Mouse (Mus musculus): Measurements from ENCODE around the gene Ucn. TPM values are rescaled to one million over a fixed set of nuclear protein-coding genes. Genes with fewer than 3 reads are reported as not detected.

The Ucn gene
- polyA plus RNA-seq, 1 experiment from 2014 or later, result not detected

- H3K27ac ChIP-seq (ENCODE audit: low read depth), result no peak overlapping the region
- WGBS, result 1% methylated on average over 51 of the region's 54 CpGs
- no peaks in the 10 kb centered on the region for H3K9me3 ChIP-seq (ENCODE audit: low read depth, low read length)
- H3K4me3 ChIP-seq (ENCODE audit: low read depth, low read length), result peak overlapping the region; percentile 39
- peaks cover 86% of the 10 kb centered on the region for H3K27me3 ChIP-seq (ENCODE audit: insufficient read depth, low read length)
- H3K4me1 ChIP-seq (ENCODE audit: insufficient read depth), result peaks cover 4% of the 10 kb centered on the region; the same call in 1 of the 2 replicates
- ATAC-seq (ENCODE audit: insufficient read depth) (peak; percentile 75), DNase-seq (peak; percentile 68)
- no peaks in the 10 kb centered on the region for H3K36me3 ChIP-seq (ENCODE audit: insufficient read depth)
- H3K9ac ChIP-seq, result 0 out of 2 replicates have a peak overlapping the region, but pooled peaks have one; percentile 15
- TF ChIP-seq CTCF (IDR thresholded peaks at IDR 0.05; ENCODE audit: low read depth), result no peak
- peak overlapping the region; percentile 68 for H3K4me2 ChIP-seq
These were observed 45.2 kb downstream of the Ucn start for GRCm38 (mm10) chr5:31093151-31094041.

GRCm38 (mm10) chr5:31092231-31092975 lies 46.2 kb downstream of the Ucn start:
- Histone ChIP-seq H3K4me1 (ENCODE audit: insufficient read depth) (peaks cover 4% of the 10 kb centered on the region; the same call in 1 of the 2 replicates), H3K4me3 (ENCODE audit: low read depth, low read length) (peak overlapping the region; percentile 39), H3K9ac (no peak overlapping the region), H3K27ac (ENCODE audit: low read depth) (no peak overlapping the region), H3K4me2 (peak overlapping the region; percentile 68), H3K27me3 (ENCODE audit: insufficient read depth, low read length) (peaks cover 86% of the 10 kb centered on the region), H3K9me3 (ENCODE audit: low read depth, low read length) (no peaks in the 10 kb centered on the region), H3K36me3 (ENCODE audit: insufficient read depth) (no peaks in the 10 kb centered on the region)
- TF ChIP-seq CTCF (IDR thresholded peaks at IDR 0.05; ENCODE audit: low read depth), result no peak
- WGBS, result 2% methylated on average over 45 of the region's 53 CpGs
- no peak for DNase-seq
- ATAC-seq (ENCODE audit: insufficient read depth), result no peak

Other genes with a start within 250 kb of the Ucn start
- 472 and 477 TPM in 2 replicates for gene Ost4, start 231.0 kb downstream of the Ucn start, polyA plus RNA-seq (2014; fragmentation: Nextera tagmentation; extraction: Ambion mirVana)
- 162 and 185 TPM in 2 replicates for gene Emilin1, start 225.4 kb downstream of the Ucn start, polyA plus RNA-seq (2014; fragmentation: Nextera tagmentation; extraction: Ambion mirVana)
- 13.0 and 15.0 TPM in 2 replicates for gene Khk, start 217.4 kb downstream of the Ucn start, polyA plus RNA-seq (2014; fragmentation: Nextera tagmentation; extraction: Ambion mirVana)
- 2.3 and 2.6 TPM in 2 replicates for gene Cgref1, start 193.2 kb downstream of the Ucn start, polyA plus RNA-seq (2014; fragmentation: Nextera tagmentation; extraction: Ambion mirVana)
- gene Preb, start 178.5 kb downstream of the Ucn start, polyA plus RNA-seq (2014; fragmentation: Nextera tagmentation; extraction: Ambion mirVana), result 79.8 and 99.6 TPM in 2 replicates
- gene Tcf23, start 170.2 kb downstream of the Ucn start, polyA plus RNA-seq (2014; fragmentation: Nextera tagmentation; extraction: Ambion mirVana), result 0.16 and 0.25 TPM in 2 replicates
- 148 and 159 TPM in 2 replicates for gene Atraid, start 90.5 kb downstream of the Ucn start, polyA plus RNA-seq (2014; fragmentation: Nextera tagmentation; extraction: Ambion mirVana)
- 7.2 and 8.0 TPM in 2 replicates for gene Slc5a6, start 89.9 kb downstream of the Ucn start, polyA plus RNA-seq (2014; fragmentation: Nextera tagmentation; extraction: Ambion mirVana)
- 38.0 and 43.4 TPM in 2 replicates for gene Cad, start 84.0 kb downstream of the Ucn start, polyA plus RNA-seq (2014; fragmentation: Nextera tagmentation; extraction: Ambion mirVana)
- not detected in 2 replicates for gene Dnajc5g, start 32.5 kb downstream of the Ucn start, polyA plus RNA-seq (2014; fragmentation: Nextera tagmentation; extraction: Ambion mirVana)
- gene Slc30a3, start 30.6 kb downstream of the Ucn start, polyA plus RNA-seq (2014; fragmentation: Nextera tagmentation; extraction: Ambion mirVana), result 0.38 TPM in 1 of 2 replicates, not detected in the other
- 0.30 TPM in 1 of 2 replicates, not detected in the other for gene Trim54, start 22.1 kb downstream of the Ucn start, polyA plus RNA-seq (2014; fragmentation: Nextera tagmentation; extraction: Ambion mirVana)
- gene Mpv17, start 15.4 kb upstream of the Ucn start, polyA plus RNA-seq (2014; fragmentation: Nextera tagmentation; extraction: Ambion mirVana), result 55.3 and 58.3 TPM in 2 replicates
- 0.68 and 0.92 TPM in 2 replicates for gene Gm29609, start 41.1 kb upstream of the Ucn start, polyA plus RNA-seq (2014; fragmentation: Nextera tagmentation; extraction: Ambion mirVana)
- 74.1 and 78.6 TPM in 2 replicates for gene Gtf3c2, start 41.3 kb upstream of the Ucn start, polyA plus RNA-seq (2014; fragmentation: Nextera tagmentation; extraction: Ambion mirVana)
- 130 and 131 TPM in 2 replicates for gene Snx17, start 54.4 kb upstream of the Ucn start, polyA plus RNA-seq (2014; fragmentation: Nextera tagmentation; extraction: Ambion mirVana)
- gene Eif2b4, start 54.6 kb upstream of the Ucn start, polyA plus RNA-seq (2014; fragmentation: Nextera tagmentation; extraction: Ambion mirVana), result 64.2 and 70.6 TPM in 2 replicates
- 5.4 and 7.1 TPM in 2 replicates for gene Zfp513, start 63.5 kb upstream of the Ucn start, polyA plus RNA-seq (2014; fragmentation: Nextera tagmentation; extraction: Ambion mirVana)
- gene Ppm1g, start 81.9 kb upstream of the Ucn start, polyA plus RNA-seq (2014; fragmentation: Nextera tagmentation; extraction: Ambion mirVana), result 144 and 148 TPM in 2 replicates
- 158 and 165 TPM in 2 replicates for gene Nrbp1, start 102.0 kb upstream of the Ucn start, polyA plus RNA-seq (2014; fragmentation: Nextera tagmentation; extraction: Ambion mirVana)
- 0.37 and 0.38 TPM in 2 replicates for gene Gm9970, start 102.4 kb upstream of the Ucn start, polyA plus RNA-seq (2014; fragmentation: Nextera tagmentation; extraction: Ambion mirVana)
- 31.1 and 32.0 TPM in 2 replicates for gene Krtcap3, start 112.9 kb upstream of the Ucn start, polyA plus RNA-seq (2014; fragmentation: Nextera tagmentation; extraction: Ambion mirVana)
- gene Ift172, start 152.3 kb upstream of the Ucn start, polyA plus RNA-seq (2014; fragmentation: Nextera tagmentation; extraction: Ambion mirVana), result 32.3 and 36.4 TPM in 2 replicates
- 58.5 and 68.6 TPM in 2 replicates for gene Fndc4, start 157.3 kb upstream of the Ucn start, polyA plus RNA-seq (2014; fragmentation: Nextera tagmentation; extraction: Ambion mirVana)
- 0.34 TPM in 1 of 2 replicates, not detected in the other for gene Gckr, start 158.6 kb upstream of the Ucn start, polyA plus RNA-seq (2014; fragmentation: Nextera tagmentation; extraction: Ambion mirVana)